Mouse (Mus musculus) mouse embryonic stem cell (cell line): ENCODE measurements around the gene Supt5.

Source experiments
- in situ Hi-C, 2 experiments: fragments of 300-500 bp; cut with MboI; formaldehyde crosslinking; loops; 1 replicate in 1 of 2; 3 replicates in 1 of 2; pipeline ENCODE4 v1.14.3; 2019 to 2020; ENCODE audit warnings: low sequenced_read_pairs in 2 of 2, low pct_unique_long_range_greater_than_20kb in 1 of 2, mixed read lengths in 1 of 2; ENCODE audit not compliant: unreplicated experiment in 1 of 2

Gene Supt5

DNA sequence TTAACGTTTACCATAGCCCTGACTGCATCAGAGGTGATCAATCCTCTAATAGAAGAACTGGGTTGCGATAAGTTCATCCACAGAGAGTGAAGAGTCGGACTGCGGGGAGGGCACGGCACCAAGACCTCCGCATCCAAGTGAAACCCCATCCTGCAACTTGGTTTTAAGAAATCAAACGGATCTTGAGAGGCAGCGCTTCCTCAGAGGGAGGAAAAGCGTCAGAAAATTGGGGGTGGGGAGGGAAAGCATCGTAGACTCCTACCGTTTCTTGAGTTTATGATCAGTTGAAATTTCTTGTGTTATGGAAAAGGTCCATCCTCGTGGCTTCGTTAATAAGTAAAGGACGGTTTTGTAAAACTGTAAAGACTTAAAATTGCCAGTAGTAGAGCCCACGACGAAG, 70.0 kb downstream of the Supt5 start:
- in situ Hi-C loops: loop anchor here in 1 of 2 experiments (25.0 kb wide), 1 partner anchor 206 kb away; the partner anchor contains the start of genes Fcgbp and Psmc4

DNA sequence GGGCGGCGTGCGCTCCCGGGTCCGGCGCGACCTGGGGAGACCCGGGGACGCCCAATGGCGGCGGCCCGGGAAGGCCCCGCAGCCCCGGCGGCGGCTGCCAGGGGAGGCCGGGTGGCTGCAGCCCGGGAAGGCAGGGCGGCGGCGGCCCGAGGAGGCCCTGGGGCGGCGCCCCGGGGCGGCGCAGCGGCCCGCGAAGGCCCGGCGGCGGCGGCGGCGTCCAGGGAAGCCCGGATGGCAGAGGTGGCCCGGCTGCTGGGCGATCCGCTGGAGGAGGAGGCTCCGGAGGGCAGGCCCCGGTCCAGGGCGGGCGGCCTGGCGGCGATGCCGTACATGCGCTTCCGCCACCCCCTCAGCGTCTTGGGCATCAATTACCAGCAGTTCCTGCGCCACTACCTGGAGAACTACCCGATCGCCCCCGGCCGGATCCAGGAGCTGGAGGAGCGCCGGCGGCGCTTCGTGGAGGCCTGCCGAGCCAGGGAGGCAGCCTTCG, 70.5 kb downstream of the Supt5 start:
- in situ Hi-C loops: loop anchor here in 1 of 2 experiments (25.0 kb wide), 1 partner anchor 206 kb away; the partner anchor contains the start of genes Fcgbp and Psmc4

DNA sequence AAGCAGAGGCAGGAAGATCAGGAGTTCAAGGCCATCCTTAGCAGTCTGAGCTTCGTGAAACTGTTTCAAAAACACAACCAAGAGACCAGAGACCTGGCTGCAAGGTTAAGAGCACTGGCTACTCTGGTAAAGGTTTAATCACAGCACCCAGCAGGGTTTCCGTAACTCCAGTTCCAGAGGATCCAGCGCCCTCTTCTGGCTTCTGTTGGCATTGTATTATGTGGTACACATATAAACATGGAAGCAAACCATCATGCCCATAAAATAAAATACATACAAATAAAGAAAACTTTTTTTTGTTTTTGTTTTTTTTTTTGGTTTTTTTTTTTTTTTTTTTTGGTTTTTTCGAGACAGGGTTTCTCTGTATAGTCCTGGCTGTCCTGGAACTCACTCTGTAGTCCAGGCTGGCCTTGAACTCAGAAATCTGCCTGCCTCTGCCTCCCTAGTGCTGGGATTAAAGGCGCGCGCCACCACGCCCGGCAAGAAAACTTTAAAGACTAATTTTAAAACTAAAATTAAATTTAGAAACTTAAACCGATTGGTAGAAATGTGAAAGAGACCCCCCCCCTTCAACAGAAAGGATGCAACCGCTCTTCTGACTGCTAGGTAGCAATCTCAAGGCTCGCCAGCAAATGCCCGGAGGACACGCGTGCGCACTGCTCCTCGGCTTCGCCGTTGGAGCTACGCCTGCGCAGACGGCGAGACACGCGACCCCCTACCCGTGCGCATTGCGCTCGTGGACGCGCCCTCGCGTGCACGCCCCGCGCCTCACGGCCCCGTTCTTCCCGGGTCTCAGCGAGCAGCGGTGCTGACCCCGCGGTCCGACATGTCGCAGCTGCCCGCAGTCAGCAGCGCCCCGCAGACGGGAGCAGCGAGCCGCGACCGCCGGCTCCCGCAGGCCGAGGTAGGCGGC, 71.2 kb downstream of the Supt5 start, which contains the start of gene Eid2:
Gene Eid2, plus strand, starts transcription at position 753 of the 913 bp plus-strand sequence.
- in situ Hi-C loops: loop anchor here in 1 of 2 experiments (25.0 kb wide), 1 partner anchor 205 kb away; the partner anchor contains the start of genes Fcgbp and Psmc4

DNA sequence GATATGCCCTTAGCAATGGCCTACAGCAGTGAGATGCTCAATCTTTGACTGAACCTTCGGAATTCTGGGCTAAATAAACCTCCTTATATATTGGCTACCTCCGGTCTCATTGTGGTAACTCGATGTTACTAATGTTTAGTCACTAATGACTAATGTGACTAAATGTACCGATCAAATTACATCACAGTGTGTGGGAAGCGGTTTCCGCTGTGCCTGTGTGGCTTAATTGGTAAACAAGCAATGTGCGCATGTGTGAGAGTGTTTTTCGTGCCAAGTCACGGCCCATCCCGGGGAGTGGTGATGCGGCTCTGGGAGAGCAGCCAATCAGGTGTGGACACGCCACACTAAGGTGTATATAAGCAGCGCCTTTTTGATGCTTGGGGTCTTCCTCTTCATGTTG, 73.2 kb downstream of the Supt5 start:
- in situ Hi-C loops: loop anchor here in 1 of 2 experiments (25.0 kb wide), 1 partner anchor 203 kb away; the partner anchor contains the start of genes Fcgbp and Psmc4
